Mouse (Mus musculus) testis, adult 2 months (tissue): ENCODE data around the gene Fto.

Experiments used
- CTCF ChIP-seq: fragments of 200-500 bp; IDR thresholded peaks from 2 replicates; pipeline ENCODE4 v1.5.1; 2012; ENCODE audit warnings: low read depth, mild to moderate bottlenecking, inconsistent platforms, low read length, moderate library complexity; ENCODE audit not compliant: control insufficient read depth, insufficient read depth, insufficient replicate concordance
- POLR2A ChIP-seq: fragments of 200-500 bp; IDR thresholded peaks from 2 replicates; pipeline ENCODE4 v1.6.1; 2012; ENCODE audit warnings: low read depth, mild to moderate bottlenecking, inconsistent platforms, low read length, moderate library complexity; ENCODE audit not compliant: control insufficient read depth

- no peak for TF ChIP-seq CTCF
- TF ChIP-seq POLR2A, result no peak
Observed at GRCm38 (mm10) chr8:91318938-91319729, 5.8 kb downstream of the Fto start.
